Mouse (Mus musculus): Measurements from ENCODE around the gene Lef1.

DNA sequence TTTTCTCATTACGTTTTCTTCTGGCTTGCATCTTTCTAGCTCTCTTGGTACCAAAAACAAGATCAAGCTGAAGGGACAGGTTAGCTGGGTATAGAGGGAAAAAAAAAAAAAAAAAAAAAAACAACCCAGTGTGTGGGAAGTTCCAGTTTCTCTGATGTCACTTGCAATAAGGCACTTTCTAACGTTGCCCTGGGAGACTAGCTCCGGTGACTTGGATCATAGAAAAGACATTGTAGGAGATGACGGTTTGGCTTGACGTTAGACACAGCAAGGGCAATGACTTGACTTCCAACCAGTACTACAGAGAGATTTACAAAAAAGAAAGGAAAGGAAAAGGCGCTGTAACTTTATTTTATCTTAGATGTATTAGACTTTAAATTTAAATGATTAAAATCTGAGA, 13.2 kb downstream of the Lef1 start:
- TF ChIP-seq ZNF384 (IDR thresholded peaks at IDR 0.05; ENCODE audit: low read depth, low read length) (no peak), CHD2 (IDR thresholded peaks at IDR 0.05; ENCODE audit: low read depth, low read length) (no peak)

All from ES-E14 (cell line).